Comparison of ENCODE assay signal across 1 mouse cellular context in genomic region chrX:20847232-20847631, GRCm38 (mm10).
A peak's percentile ranks its signal among the peaks of the same experiment; 100 is the strongest.
TF ChIP-seq lines count a peak whose summit lies in the region.

No protein-coding gene starts in this region.

TF ChIP-seq in MEL, 35 proteins besides CTCF, POLR2A, EP300 and RAD21:
- TF ChIP-seq MAFK (IDR thresholded peaks at IDR 0.05; ENCODE audit: borderline replicate concordance, low read depth, low read length) (no peak), GABPA (IDR thresholded peaks at IDR 0.05; ENCODE audit: low read depth, low read length) (no peak), POLR2AphosphoS2 (IDR thresholded peaks at IDR 0.05; ENCODE audit: low read length) (no peak), RCOR1 (IDR thresholded peaks at IDR 0.05; ENCODE audit: low read depth, low read length) (no peak), GATA1 (IDR thresholded peaks at IDR 0.05; ENCODE audit: low read depth, low read length) (peak; percentile 28; the same call in 1 of the 2 replicates)
